Mouse (Mus musculus): Measurements from ENCODE around the gene Exoc4.

DNA sequence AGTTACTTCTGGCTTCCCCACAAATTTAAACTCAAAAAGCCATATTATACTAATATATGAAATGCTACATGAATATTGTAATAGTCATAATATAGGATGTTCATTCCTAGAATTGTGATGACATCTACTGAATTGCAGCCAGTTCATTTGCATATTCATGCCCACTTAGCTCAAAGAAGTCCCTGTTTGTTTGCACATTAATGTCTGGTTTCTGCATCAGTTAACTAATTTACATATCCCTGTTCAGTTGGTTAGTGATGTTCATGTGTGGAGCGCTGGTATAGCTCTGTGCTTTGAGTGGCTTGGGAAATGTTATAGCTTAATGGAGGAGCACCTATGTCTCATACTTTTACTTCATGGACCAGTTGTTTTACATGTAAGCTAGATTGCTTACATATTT, 206.4 kb downstream of the Exoc4 start:
- no peak for TF ChIP-seq CTCF (IDR thresholded peaks at IDR 0.05; ENCODE audit: insufficient read depth, low read length)
- no peak for TF ChIP-seq POLR2A (IDR thresholded peaks at IDR 0.05; ENCODE audit: borderline replicate concordance, extremely low read depth, low read depth, low read length)
